Mouse (Mus musculus): ENCODE results near the gene Ankrd6. TPM values are rescaled to one million over a fixed set of nuclear protein-coding genes. Genes with fewer than 3 reads are reported as not detected.

Ankrd6 gene
- total and polyA plus RNA-seq, 3 experiments, result 1.1 to 1.8 TPM; not detected in 1

DNA sequence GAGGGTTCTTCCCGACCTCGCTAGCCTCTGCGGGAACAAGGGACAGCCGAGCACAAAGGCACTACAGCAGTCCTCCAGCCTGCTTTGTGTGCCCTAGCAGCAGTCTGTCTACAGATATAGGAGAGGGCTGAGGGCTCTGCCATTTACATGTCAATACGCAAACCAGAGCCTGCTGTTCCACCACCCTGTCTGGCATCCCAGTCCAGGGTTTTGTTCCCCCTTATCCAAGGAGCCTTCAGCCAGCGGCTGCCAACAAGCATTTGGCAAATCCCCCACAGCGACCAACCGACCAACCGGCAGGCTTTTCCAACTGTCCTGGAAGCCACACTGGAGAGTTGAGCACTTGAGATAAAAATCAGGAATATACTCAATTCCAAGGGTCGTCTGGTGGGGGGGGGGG lies 27.2 kb downstream of the Ankrd6 start:
- Histone ChIP-seq H3K9ac (ENCODE audit: control insufficient read depth, low read depth, low read length, poor library complexity, severe bottlenecking) (no peak overlapping the region), H3K27me3 (ENCODE audit: control insufficient read depth in 1 of 2, insufficient read depth in 2 of 2, low read length in 2 of 2) (peaks cover 2 to 4% of the 10 kb centered on the region in 2 experiments; a peak in 3 of 4 replicates), H3K79me2 (ENCODE audit: control insufficient read depth, insufficient read depth, low read length, poor library complexity) (no peaks in the 10 kb centered on the region), H3K27ac (ENCODE audit: control insufficient read depth, low read depth, low read length) (no peak overlapping the region), H3K4me3 (ENCODE audit: control insufficient read depth in 1 of 2, insufficient read depth in 1 of 2, low read depth in 2 of 2, low read length in 2 of 2) (no peak overlapping the region), H3K4me1 (ENCODE audit: control insufficient read depth in 1 of 2, insufficient read depth in 2 of 2, low read length in 2 of 2) (no peaks in the 10 kb centered on the region), H3K9me3 (replicated peaks; ENCODE audit: insufficient read depth, low read length) (no peaks in the 10 kb centered on the region), H3K36me3 (ENCODE audit: control insufficient read depth in 1 of 2, insufficient read depth in 2 of 2, low read length in 2 of 2) (no peaks in the 10 kb centered on the region)
- TF ChIP-seq ZNF384 (IDR thresholded peaks at IDR 0.05; ENCODE audit: low read depth, low read length) (no peak), E2F4 (IDR thresholded peaks at IDR 0.05; ENCODE audit: borderline replicate concordance, low read depth, low read length) (no peak), KAT2A (conservative IDR thresholded peaks at IDR 0.05; ENCODE audit: low read depth, low read length) (no peak), SMC3 (IDR thresholded peaks at IDR 0.05; ENCODE audit: low read depth, low read length) (no peak), MAX (IDR thresholded peaks at IDR 0.05; ENCODE audit: low read length) (no peak), USF1 (IDR thresholded peaks at IDR 0.05; ENCODE audit: low read depth, low read length) (no peak), CHD1 (IDR thresholded peaks at IDR 0.05; ENCODE audit: low read depth, low read length) (no peak)
- no peak for DNase-seq (ENCODE audit: low read depth, low spot score)

DNA sequence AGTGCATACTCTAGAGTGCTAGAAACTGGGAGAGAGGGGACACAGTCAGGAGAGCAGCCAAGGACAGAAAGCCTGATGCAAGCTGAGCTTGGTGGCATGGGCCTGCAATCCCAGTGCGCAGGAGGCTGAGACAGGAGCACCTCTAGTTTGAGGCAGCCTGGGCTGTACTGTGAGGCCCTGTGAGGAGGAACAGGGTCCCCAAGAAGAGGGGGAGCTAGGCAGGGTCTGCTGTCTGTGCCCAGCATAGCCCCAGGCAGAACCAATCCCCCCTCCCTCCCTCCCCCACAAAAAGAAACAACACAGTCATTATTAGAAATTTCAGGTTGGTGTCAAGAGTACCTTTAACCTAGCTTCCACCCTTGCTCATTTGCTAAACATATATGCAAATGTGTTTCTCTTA lies 27.8 kb downstream of the Ankrd6 start:
- DNase-seq (ENCODE audit: low read depth, low spot score), result no peak
- H3K4me3 ChIP-seq (ENCODE audit: control insufficient read depth in 1 of 2, insufficient read depth in 1 of 2, low read depth in 2 of 2, low read length in 2 of 2), result no peak overlapping the region
- no peak overlapping the region for H3K27ac ChIP-seq (ENCODE audit: control insufficient read depth, low read depth, low read length)
- no peaks in the 10 kb centered on the region for H3K36me3 ChIP-seq (ENCODE audit: control insufficient read depth in 1 of 2, insufficient read depth in 2 of 2, low read length in 2 of 2)
- H3K9ac ChIP-seq (ENCODE audit: control insufficient read depth, low read depth, low read length, poor library complexity, severe bottlenecking), result no peak overlapping the region
- H3K27me3 ChIP-seq (ENCODE audit: control insufficient read depth in 1 of 2, insufficient read depth in 2 of 2, low read length in 2 of 2), result peaks cover 2 to 4% of the 10 kb centered on the region in 2 experiments; a peak in 3 of 4 replicates
- H3K9me3 ChIP-seq (replicated peaks; ENCODE audit: insufficient read depth, low read length), result no peaks in the 10 kb centered on the region
- no peaks in the 10 kb centered on the region for H3K79me2 ChIP-seq (ENCODE audit: control insufficient read depth, insufficient read depth, low read length, poor library complexity)
- TF ChIP-seq ETS1 (IDR thresholded peaks at IDR 0.05; ENCODE audit: low read depth, low read length), result no peak
- TF ChIP-seq SIN3A (IDR thresholded peaks at IDR 0.05; ENCODE audit: low read length), result no peak
- TF ChIP-seq CHD1 (IDR thresholded peaks at IDR 0.05; ENCODE audit: low read depth, low read length), result no peak
- TF ChIP-seq MYB (IDR thresholded peaks at IDR 0.05; ENCODE audit: low read depth, low read length), result no peak
- no peak for TF ChIP-seq USF2 (IDR thresholded peaks at IDR 0.05; ENCODE audit: borderline replicate concordance in 1 of 2, insufficient read depth in 1 of 2, low read depth in 1 of 2, low read length in 2 of 2)
- no peak for TF ChIP-seq ZNF384 (IDR thresholded peaks at IDR 0.05; ENCODE audit: low read depth, low read length)
- no peak for TF ChIP-seq TAL1 (IDR thresholded peaks at IDR 0.05; ENCODE audit: low read length)
- no peak for TF ChIP-seq TBP (IDR thresholded peaks at IDR 0.05; ENCODE audit: low read depth, low read length)
- TF ChIP-seq MEF2A (IDR thresholded peaks at IDR 0.05; ENCODE audit: extremely low read depth, insufficient replicate concordance, low read depth, low read length, poor library complexity, severe bottlenecking), result no peak
- no peak for TF ChIP-seq MXI1 (IDR thresholded peaks at IDR 0.05; ENCODE audit: low read depth, low read length)
- no peak for TF ChIP-seq RAD21 (IDR thresholded peaks at IDR 0.05; ENCODE audit: low read depth, low read length)
- no peak for TF ChIP-seq NELFE (IDR thresholded peaks at IDR 0.05; ENCODE audit: low read depth, low read length)
- no peak for TF ChIP-seq POLR2A (IDR thresholded peaks at IDR 0.05; ENCODE audit: control insufficient read depth in 1 of 2, insufficient read depth in 1 of 2, low read depth in 1 of 2, low read length in 2 of 2, poor library complexity in 1 of 2)
- no peak for TF ChIP-seq KAT2A (conservative IDR thresholded peaks at IDR 0.05; ENCODE audit: low read depth, low read length)
- TF ChIP-seq MYC (IDR thresholded peaks at IDR 0.05; ENCODE audit: low read depth, low read length), result no peak
- no peaks in the 10 kb centered on the region for H3K4me1 ChIP-seq (ENCODE audit: control insufficient read depth in 1 of 2, insufficient read depth in 2 of 2, low read length in 2 of 2)
